Mouse (Mus musculus): Measurements from ENCODE around the gene 1700034J05Rik.

DNA sequence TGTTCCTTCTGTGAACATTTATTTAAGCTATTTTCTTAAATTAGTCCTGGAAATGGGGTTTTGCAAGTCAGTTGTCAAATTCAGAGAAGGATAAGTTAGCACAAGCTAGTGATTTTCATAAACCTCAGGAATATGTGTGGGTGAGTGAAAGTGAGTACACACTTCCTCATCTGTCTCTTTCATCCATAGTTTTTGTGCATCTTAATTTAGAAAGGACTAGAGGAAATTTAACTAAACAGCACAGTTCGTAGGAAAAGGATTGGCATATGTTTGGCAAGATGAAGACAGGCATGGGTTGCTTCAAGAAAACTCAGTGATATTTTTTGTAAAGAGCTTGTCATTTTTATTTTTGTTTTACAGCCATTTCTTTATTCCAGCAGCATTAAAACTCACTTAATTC lies 2.7 kb upstream of the 1700034J05Rik start:
- TF ChIP-seq CTCF (IDR thresholded peaks at IDR 0.05; ENCODE audit: low read depth, low read length) (no peak), POLR2A (IDR thresholded peaks at IDR 0.05; ENCODE audit: extremely low read depth, insufficient read depth, low read length) (no peak)
